Mouse (Mus musculus): Measurements from ENCODE around the gene Atox1.
"Not testable (repeated sequence)": the region's sequence is repeated elsewhere in the genome, so short reads cannot be mapped to it uniquely, and the experiment has no call there.

Gene Atox1

GRCm38 (mm10) chr11:55449531-55449930 is 11.5 kb downstream of the Atox1 start:
- DNase-seq = no peak

- DNase-seq = peak; percentile 87 to 88
Observed at GRCm38 (mm10) chr11:55446579-55446978, 14.5 kb downstream of the Atox1 start.

GRCm38 (mm10) chr11:55444772-55445171 is 16.3 kb downstream of the Atox1 start:
- peak; percentile 46 to 59 for DNase-seq

- no peak for DNase-seq
Observed at GRCm38 (mm10) chr11:55439718-55440117, 21.3 kb downstream of the Atox1 start.

- peak; percentile 60 to 71 for DNase-seq
Observed at GRCm38 (mm10) chr11:55438031-55438430, 23.0 kb downstream of the Atox1 start.

- no peak for DNase-seq
Observed at GRCm38 (mm10) chr11:55436089-55436488, 24.9 kb downstream of the Atox1 start.

GRCm38 (mm10) chr11:55432981-55433380 is 28.1 kb downstream of the Atox1 start:
- DNase-seq = no peak

GRCm38 (mm10) chr11:55429973-55430372 is 31.1 kb downstream of the Atox1 start:
- no peak for DNase-seq

GRCm38 (mm10) chr11:55428186-55429012 is 32.6 kb downstream of the Atox1 start:
- DNase-seq = peak; percentile 67 to 83

GRCm38 (mm10) chr11:55424746-55425360 is 36.2 kb downstream of the Atox1 start:
- no peak for DNase-seq

- peak; percentile 45 to 65 for DNase-seq
Observed at GRCm38 (mm10) chr11:55423756-55424155, 37.3 kb downstream of the Atox1 start.

GRCm38 (mm10) chr11:55422978-55423377 is 38.1 kb downstream of the Atox1 start, which contains the start of gene Sparc:
TSS of gene Sparc (minus strand) at chr11:55423183.
- DNase-seq = no peak

- peak in 1 of 2 experiments; percentile 29 for DNase-seq
Observed at GRCm38 (mm10) chr11:55419678-55420307, 41.2 kb downstream of the Atox1 start.

GRCm38 (mm10) chr11:55419296-55419677 is 41.8 kb downstream of the Atox1 start:
- peak; percentile 79 to 83 for DNase-seq

GRCm38 (mm10) chr11:55418704-55419061 is 42.4 kb downstream of the Atox1 start:
- DNase-seq = no peak

- no peak for DNase-seq
Observed at GRCm38 (mm10) chr11:55417898-55418703, 42.9 kb downstream of the Atox1 start.

GRCm38 (mm10) chr11:55416609-55417265 is 44.3 kb downstream of the Atox1 start:
- no peak for DNase-seq

- DNase-seq = not testable (repeated sequence)
Observed at GRCm38 (mm10) chr11:55415731-55416130, 45.3 kb downstream of the Atox1 start.

GRCm38 (mm10) chr11:55415036-55415704 is 45.9 kb downstream of the Atox1 start:
- DNase-seq = no peak

- DNase-seq = no peak
Observed at GRCm38 (mm10) chr11:55414314-55414713, 46.7 kb downstream of the Atox1 start.

GRCm38 (mm10) chr11:55413416-55413796 is 47.6 kb downstream of the Atox1 start:
- DNase-seq = no peak

Measured in cerebellum, postnatal 25 days (tissue).